Mouse (Mus musculus): ENCODE measurements at regions not wholly inside any gene's neighbourhood (a gene's known extent, or its start where the extent isn't known, plus 50 kb on each side); places are given as distances from the start of the nearest gene placed in this dataset.
A peak's percentile ranks its signal among the peaks of the same experiment; 100 is the strongest.

DNA sequence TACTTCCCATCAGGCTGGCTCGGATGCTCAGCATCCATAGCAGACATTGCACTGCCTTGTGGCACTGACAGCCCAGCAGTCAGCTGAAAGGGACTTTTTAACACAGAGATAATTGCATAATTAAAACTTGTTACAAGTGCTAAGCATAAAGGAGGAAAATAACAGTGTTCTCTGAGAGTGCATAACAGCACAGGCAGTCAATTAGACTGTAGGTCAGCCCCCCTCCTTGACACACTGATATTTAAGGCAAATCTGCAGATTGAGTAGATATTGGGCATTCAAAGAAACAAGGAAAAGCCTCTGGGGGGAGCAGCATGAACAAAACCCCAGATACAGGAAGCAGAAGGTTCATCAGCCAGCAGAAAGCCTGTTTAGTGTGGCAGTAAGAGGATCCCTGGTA, 237.8 kb upstream of the Cdh11 start:
- Histone ChIP-seq H3K27ac (no peak overlapping the region), H3K4me1 (replicated peaks) (no peaks in the 10 kb centered on the region), H3K27me3 (ENCODE audit: insufficient read depth, poor library complexity, severe bottlenecking) (no peaks in the 10 kb centered on the region), H3K36me3 (no peaks in the 10 kb centered on the region), H3K9me3 (no peaks in the 10 kb centered on the region), H3K4me3 (no peak overlapping the region)
- 82% methylated on average over 1 of the region's 1 CpGs for WGBS
- DNase-seq (ENCODE audit: low spot score): no peak

GRCm38 (mm10) chr8:103031708-103032107, 246.3 kb upstream of the Cdh11 start:
- DNase-seq (ENCODE audit: low spot score): no peak
- Histone ChIP-seq H3K9me3 (no peaks in the 10 kb centered on the region), H3K27ac (no peak overlapping the region), H3K4me1 (replicated peaks) (no peaks in the 10 kb centered on the region), H3K27me3 (ENCODE audit: insufficient read depth, poor library complexity, severe bottlenecking) (no peaks in the 10 kb centered on the region), H3K4me3 (no peak overlapping the region), H3K36me3 (no peaks in the 10 kb centered on the region)
- WGBS: 94% methylated on average over 1 of the region's 1 CpGs

DNA sequence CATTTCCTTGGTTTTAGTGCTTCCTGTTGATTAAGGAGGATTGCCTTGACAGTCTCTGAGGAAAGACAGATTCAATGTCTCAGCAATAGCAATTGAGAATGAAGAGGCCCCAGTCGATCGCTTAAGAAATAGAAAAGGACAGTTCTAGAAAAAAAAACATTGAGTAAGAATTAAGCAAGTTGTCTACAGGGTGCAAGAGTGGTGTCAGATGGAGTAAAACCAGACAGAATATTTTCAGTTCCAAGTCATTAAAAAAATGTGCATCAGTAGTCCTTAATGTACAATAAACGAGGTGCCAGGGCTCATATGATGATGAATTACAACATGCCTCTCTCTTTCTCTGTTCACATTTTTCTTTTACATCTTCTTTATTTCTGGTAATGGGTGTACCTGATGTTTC, 248.5 kb upstream of the Cdh11 start:
- H3K9me3 ChIP-seq: no peaks in the 10 kb centered on the region
- DNase-seq (ENCODE audit: low spot score): no peak
- H3K36me3 ChIP-seq: no peaks in the 10 kb centered on the region
- H3K4me1 ChIP-seq (replicated peaks): no peaks in the 10 kb centered on the region
- H3K27me3 ChIP-seq (ENCODE audit: insufficient read depth, poor library complexity, severe bottlenecking): no peaks in the 10 kb centered on the region
- WGBS: 86% methylated on average over 3 of the region's 3 CpGs
- H3K4me3 ChIP-seq: no peak overlapping the region
- H3K27ac ChIP-seq: no peak overlapping the region

DNA sequence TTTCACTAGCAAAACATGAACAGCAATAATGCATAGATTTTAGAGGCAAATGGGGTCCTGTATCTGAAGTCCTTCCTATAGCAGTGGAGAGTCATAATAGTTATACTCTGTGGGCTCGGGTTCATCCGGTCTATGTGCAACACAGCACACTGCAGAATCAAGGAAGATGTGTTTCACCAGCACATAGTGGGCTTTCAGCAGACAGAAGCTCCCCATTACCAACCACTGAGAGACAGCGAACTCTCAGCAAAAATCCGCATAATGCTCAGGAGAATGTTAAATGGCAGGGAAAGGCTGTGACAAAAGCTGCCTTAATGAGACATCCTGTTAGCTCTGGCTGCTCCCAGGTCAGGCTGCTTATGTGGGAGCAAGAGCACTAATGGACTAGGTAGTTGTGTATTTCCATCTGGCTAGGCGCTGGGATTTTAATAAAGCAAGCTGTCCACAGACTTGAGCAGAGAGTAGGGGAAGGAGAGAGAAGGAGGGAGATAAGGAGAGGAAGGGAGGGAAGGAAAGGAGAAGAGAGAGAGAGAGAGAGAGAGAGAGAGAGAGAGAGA, 286.7 kb upstream of the Cdh11 start:
- Histone ChIP-seq H3K36me3 (no peaks in the 10 kb centered on the region), H3K9me3 (no peaks in the 10 kb centered on the region), H3K4me1 (replicated peaks) (peaks cover 11% of the 10 kb centered on the region), H3K27me3 (ENCODE audit: insufficient read depth, poor library complexity, severe bottlenecking) (no peaks in the 10 kb centered on the region), H3K4me3 (no peak overlapping the region), H3K27ac (peak overlapping the region; percentile 84)
- DNase-seq (ENCODE audit: low spot score): peak; percentile 20
- WGBS: 66% methylated on average over 5 of the region's 5 CpGs

DNA sequence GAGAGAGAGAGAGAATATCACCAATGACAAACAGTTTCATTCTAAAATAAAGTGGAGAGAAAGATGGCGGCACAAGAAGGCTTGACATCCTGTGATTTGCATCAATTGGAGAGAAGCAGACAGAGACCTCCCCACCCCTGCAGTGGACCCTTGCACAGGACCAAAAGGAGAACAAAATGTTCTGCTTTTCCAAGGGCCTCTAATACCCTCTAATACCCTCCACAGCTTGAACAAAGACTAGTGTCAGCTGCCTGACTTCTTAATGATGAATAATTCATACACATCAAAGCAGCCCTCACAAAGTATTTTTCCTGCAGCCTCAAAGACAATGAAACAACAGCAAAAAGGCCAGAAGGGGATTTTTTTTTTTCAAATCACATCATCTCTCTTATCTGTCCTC, 287.2 kb upstream of the Cdh11 start:
- H3K27me3 ChIP-seq (ENCODE audit: insufficient read depth, poor library complexity, severe bottlenecking): no peaks in the 10 kb centered on the region
- no peaks in the 10 kb centered on the region for H3K9me3 ChIP-seq
- 5% methylated on average over 1 of the region's 1 CpGs for WGBS
- peak; percentile 18 for DNase-seq (ENCODE audit: low spot score)
- no peak overlapping the region for H3K4me3 ChIP-seq
- no peaks in the 10 kb centered on the region for H3K36me3 ChIP-seq
- peaks cover 11% of the 10 kb centered on the region for H3K4me1 ChIP-seq (replicated peaks)
- peak overlapping the region; percentile 84 for H3K27ac ChIP-seq

DNA sequence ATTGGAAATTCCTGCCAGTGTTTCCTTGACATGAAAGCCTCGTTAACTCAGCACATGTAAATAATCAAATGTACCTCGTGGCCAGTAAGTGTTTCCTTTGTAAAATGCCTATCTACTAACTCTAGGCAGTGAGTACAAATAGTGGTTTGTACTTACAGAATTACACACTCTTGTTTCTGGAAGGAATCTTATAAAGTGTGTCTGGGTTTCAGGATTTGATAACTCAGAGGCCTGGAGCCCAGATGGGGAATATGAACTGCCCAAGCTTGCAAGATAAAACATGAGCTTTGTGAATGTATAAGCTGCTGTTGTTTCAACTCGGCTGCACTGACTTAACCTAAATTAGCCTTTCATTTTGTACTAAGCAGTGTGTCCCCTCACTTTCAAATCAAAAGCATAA, 293.1 kb upstream of the Cdh11 start:
- no peaks in the 10 kb centered on the region for H3K27me3 ChIP-seq (ENCODE audit: insufficient read depth, poor library complexity, severe bottlenecking)
- H3K36me3 ChIP-seq: no peaks in the 10 kb centered on the region
- no peaks in the 10 kb centered on the region for H3K4me1 ChIP-seq (replicated peaks)
- no peak for DNase-seq (ENCODE audit: low spot score)
- H3K9me3 ChIP-seq: no peaks in the 10 kb centered on the region
- H3K4me3 ChIP-seq: no peak overlapping the region
- WGBS: 66% methylated on average over 3 of the region's 3 CpGs
- no peak overlapping the region for H3K27ac ChIP-seq

DNA sequence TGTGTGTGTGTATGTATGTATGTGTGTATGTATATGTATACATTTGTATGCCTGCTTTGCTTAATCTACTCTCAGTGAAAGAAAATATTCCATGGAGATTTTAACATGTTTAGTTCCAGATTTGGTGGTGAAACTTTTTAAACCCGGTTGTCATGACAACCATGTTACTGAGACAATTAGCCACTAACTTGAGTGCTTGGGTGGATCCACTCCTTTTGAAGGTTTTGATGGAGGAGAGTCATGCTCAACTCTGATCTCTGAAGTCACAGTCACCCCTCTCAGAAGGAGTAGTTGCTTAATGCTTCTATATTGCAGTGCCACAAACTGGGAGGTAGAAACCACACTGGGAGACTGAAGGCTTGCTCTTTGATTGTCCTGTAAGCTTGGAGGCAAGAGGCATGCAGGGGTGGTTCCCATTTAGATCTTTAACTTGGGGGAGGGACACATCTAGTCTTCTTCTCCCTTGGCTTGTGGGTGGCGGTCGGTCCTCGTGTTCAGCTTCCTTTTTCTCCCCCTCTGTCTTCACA, 301.6 kb upstream of the Cdh11 start:
- H3K36me3 ChIP-seq: no peaks in the 10 kb centered on the region
- DNase-seq (ENCODE audit: low spot score): no peak

GRCm38 (mm10) chr8:103096496-103097092, 311.2 kb upstream of the Cdh11 start:
- no peaks in the 10 kb centered on the region for H3K9me3 ChIP-seq
- no peak for DNase-seq (ENCODE audit: low spot score)
- 73% methylated on average over 4 of the region's 4 CpGs for WGBS
- no peaks in the 10 kb centered on the region for H3K36me3 ChIP-seq
- no peak overlapping the region for H3K27ac ChIP-seq
- no peaks in the 10 kb centered on the region; the same call in 1 of the 2 replicates for H3K4me1 ChIP-seq (replicated peaks)
- no peaks in the 10 kb centered on the region for H3K27me3 ChIP-seq (ENCODE audit: insufficient read depth, poor library complexity, severe bottlenecking)
- H3K4me3 ChIP-seq: no peak overlapping the region

More for the DNA sequence above, 301.6 kb upstream of the Cdh11 start:
- Histone ChIP-seq H3K4me3 (no peak overlapping the region), H3K9me3 (no peaks in the 10 kb centered on the region), H3K4me1 (replicated peaks) (peaks cover 15% of the 10 kb centered on the region), H3K27me3 (ENCODE audit: insufficient read depth, poor library complexity, severe bottlenecking) (no peaks in the 10 kb centered on the region), H3K27ac (no peak overlapping the region)
- WGBS: 59% methylated on average over 4 of the region's 4 CpGs

DNA sequence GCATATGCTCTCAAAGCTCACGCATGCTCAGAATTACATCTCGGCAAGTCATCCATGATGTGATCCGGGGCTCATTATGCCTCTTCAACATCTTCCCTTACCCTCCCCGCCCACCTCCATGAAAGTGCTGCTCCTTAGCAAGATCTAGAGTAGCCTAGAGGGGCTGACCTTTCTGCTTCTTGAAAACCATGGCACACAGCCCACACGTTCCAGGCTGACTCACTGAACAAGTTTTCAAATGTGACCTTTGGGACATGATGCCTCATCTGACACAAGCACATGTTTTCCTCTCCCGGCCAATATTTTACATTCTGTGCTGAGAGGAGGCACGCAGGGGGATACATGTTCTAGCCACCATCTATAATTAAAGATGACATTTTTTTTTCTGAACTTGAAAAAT, 340.1 kb upstream of the Cdh11 start:
- H3K4me3 ChIP-seq: no peak overlapping the region

DNA sequence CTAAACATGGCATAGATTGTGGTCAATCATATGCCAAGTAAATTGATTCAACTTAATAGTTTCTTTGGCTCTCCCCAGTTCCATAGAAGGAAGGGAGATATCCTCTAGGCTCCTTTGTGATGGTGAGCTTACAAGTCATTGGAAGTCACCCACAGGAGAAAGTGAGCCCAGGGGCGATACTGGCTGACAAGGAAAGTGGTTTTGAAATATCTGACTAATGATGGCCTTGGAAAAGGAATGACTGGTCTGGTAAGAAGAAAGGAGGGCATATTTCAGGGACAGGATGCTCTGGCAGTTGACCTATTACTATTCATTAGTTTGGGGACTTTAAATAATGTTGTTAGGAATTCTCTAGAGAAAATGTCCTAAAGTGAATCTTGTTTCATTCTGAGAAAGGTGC, 352.7 kb upstream of the Cdh11 start:
- DNase-seq (ENCODE audit: low spot score): no peak
- no peaks in the 10 kb centered on the region for H3K9me3 ChIP-seq
- WGBS: 96% methylated on average over 1 of the region's 1 CpGs
- no peaks in the 10 kb centered on the region for H3K4me1 ChIP-seq (replicated peaks)
- no peak overlapping the region for H3K27ac ChIP-seq
- no peak overlapping the region for H3K4me3 ChIP-seq
- H3K36me3 ChIP-seq: no peaks in the 10 kb centered on the region
- H3K27me3 ChIP-seq (ENCODE audit: insufficient read depth, poor library complexity, severe bottlenecking): no peaks in the 10 kb centered on the region

More for the DNA sequence above, 340.1 kb upstream of the Cdh11 start:
- Histone ChIP-seq H3K9me3 (no peaks in the 10 kb centered on the region), H3K4me1 (replicated peaks) (no peaks in the 10 kb centered on the region; the same call in 1 of the 2 replicates), H3K27me3 (ENCODE audit: insufficient read depth, poor library complexity, severe bottlenecking) (no peaks in the 10 kb centered on the region), H3K36me3 (no peaks in the 10 kb centered on the region), H3K27ac (no peak overlapping the region)
- 85% methylated on average over 7 of the region's 7 CpGs for WGBS
- DNase-seq (ENCODE audit: low spot score): no peak

- H3K4me3 ChIP-seq: no peak overlapping the region
- H3K27me3 ChIP-seq (ENCODE audit: insufficient read depth, poor library complexity, severe bottlenecking): peaks cover 3% of the 10 kb centered on the region; the same call in 1 of the 2 replicates
- 79% methylated on average over 1 of the region's 1 CpGs for WGBS
- no peaks in the 10 kb centered on the region for H3K36me3 ChIP-seq
- no peak for DNase-seq (ENCODE audit: low spot score)
- H3K27ac ChIP-seq: no peak overlapping the region
- no peaks in the 10 kb centered on the region for H3K9me3 ChIP-seq
- peaks cover 16% of the 10 kb centered on the region; the same call in 1 of the 2 replicates for H3K4me1 ChIP-seq (replicated peaks)
These were observed 359.4 kb upstream of the Cdh11 start for GRCm38 (mm10) chr8:103144835-103145234.

- WGBS: 30% methylated on average over 4 of the region's 4 CpGs
- DNase-seq (ENCODE audit: low spot score): no peak
- Histone ChIP-seq H3K4me1 (replicated peaks) (peaks cover 16% of the 10 kb centered on the region; the same call in 1 of the 2 replicates), H3K9me3 (no peaks in the 10 kb centered on the region), H3K4me3 (no peak overlapping the region), H3K36me3 (no peaks in the 10 kb centered on the region), H3K27ac (no peak overlapping the region), H3K27me3 (ENCODE audit: insufficient read depth, poor library complexity, severe bottlenecking) (peaks cover 3% of the 10 kb centered on the region; the same call in 1 of the 2 replicates)
These were observed 362.6 kb upstream of the Cdh11 start for GRCm38 (mm10) chr8:103148013-103148412.

GRCm38 (mm10) chr8:103148447-103148846, 363.0 kb upstream of the Cdh11 start:
- no peak for DNase-seq (ENCODE audit: low spot score)
- no peak overlapping the region for H3K4me3 ChIP-seq
- no peaks in the 10 kb centered on the region for H3K9me3 ChIP-seq
- 52% methylated on average over 10 of the region's 10 CpGs for WGBS
- H3K36me3 ChIP-seq: no peaks in the 10 kb centered on the region
- peaks cover 3% of the 10 kb centered on the region; the same call in 1 of the 2 replicates for H3K27me3 ChIP-seq (ENCODE audit: insufficient read depth, poor library complexity, severe bottlenecking)
- H3K4me1 ChIP-seq (replicated peaks): peaks cover 16% of the 10 kb centered on the region; the same call in 1 of the 2 replicates
- peak overlapping the region; percentile 53 for H3K27ac ChIP-seq
